Mouse (Mus musculus) CH12.LX (cell line): ENCODE data around the gene Inpp4b. TPM values are rescaled to one million over a fixed set of nuclear protein-coding genes. Genes with fewer than 3 reads are reported as not detected.

Source experiments
- DNase-seq: peaks from one replicate; pipeline ENCODE4 v3.0.0-alpha.2; 2013; ENCODE audit errors: extremely low read depth
- H3K27ac ChIP-seq: 2 replicates; pipeline ENCODE4 v1.5.1; 2012; ENCODE audit warnings: low read depth, mild to moderate bottlenecking, control low read depth, moderate library complexity; ENCODE audit not compliant: insufficient read depth
- H3K27me3 ChIP-seq: replicated peaks from 2 replicates; pipeline ENCODE3; 2012; ENCODE audit warnings: inconsistent platforms
- H3K36me3 ChIP-seq, 2 experiments: replicated peaks in 1 of 2; 2 replicates each; pipeline versions ENCODE3 to v1.6.1; 2012; ENCODE audit warnings: inconsistent platforms in 1 of 2, low read length in 1 of 2, mild to moderate bottlenecking in 1 of 2, mixed read lengths in 1 of 2, moderate library complexity in 1 of 2; ENCODE audit not compliant: control insufficient read depth in 1 of 2, insufficient read depth in 1 of 2
- H3K4me1 ChIP-seq, 2 experiments: 2 replicates each; pipeline ENCODE4 v1.6.1; 2012; ENCODE audit warnings: inconsistent platforms in 1 of 2, moderate library complexity in 1 of 2; ENCODE audit not compliant: insufficient read depth in 2 of 2, control insufficient read depth in 1 of 2
- H3K4me2 ChIP-seq: 2 replicates; pipeline ENCODE4 v1.6.1; 2012; ENCODE audit warnings: low read depth, mild to moderate bottlenecking, control low read depth; ENCODE audit not compliant: poor library complexity, insufficient read depth, severe bottlenecking
- H3K4me3 ChIP-seq, 3 experiments: fragments of 150-350 bp in 1 of 3; sonication (generic) in 1 of 3; replicated peaks in 1 of 3; 2 replicates each; pipeline versions ENCODE3 to v1.5.1; 2011 to 2012; ENCODE audit warnings: low read depth in 2 of 3, low read length in 2 of 3, mild to moderate bottlenecking in 2 of 3, moderate library complexity in 2 of 3, control low read depth in 1 of 3, improper control_type of control experiment in 1 of 3, inconsistent platforms in 1 of 3, mixed read lengths in 1 of 3; ENCODE audit not compliant: poor library complexity in 1 of 3
- H3K79me2 ChIP-seq: replicated peaks from 2 replicates; pipeline ENCODE4 v1.6.1; 2012; ENCODE audit warnings: mild to moderate bottlenecking, moderate library complexity; ENCODE audit not compliant: control insufficient read depth, poor library complexity, insufficient read depth, severe bottlenecking; ENCODE audit errors: extremely low read depth
- H3K9ac ChIP-seq: 2 replicates; pipeline ENCODE4 v1.6.1; 2012; ENCODE audit warnings: low read depth, mild to moderate bottlenecking, control low read depth, moderate library complexity; ENCODE audit not compliant: insufficient read depth
- H3K9me3 ChIP-seq: replicated peaks from 2 replicates; pipeline ENCODE3; 2012; ENCODE audit warnings: low read length, inconsistent platforms, mixed read lengths
- BHLHE40 ChIP-seq: IDR thresholded peaks from 2 replicates; pipeline ENCODE4 v1.6.1; 2011; ENCODE audit warnings: mild to moderate bottlenecking, low read depth, low read length, improper control_type of control experiment
- CHD1 ChIP-seq: IDR thresholded peaks from 2 replicates; pipeline ENCODE4 v1.6.1; 2012; ENCODE audit warnings: low read depth, low read length, improper control_type of control experiment, inconsistent platforms
- CHD2 ChIP-seq: IDR thresholded peaks from 2 replicates; pipeline ENCODE4 v1.6.1; 2011; ENCODE audit warnings: low read length, improper control_type of control experiment
- E2F4 ChIP-seq: IDR thresholded peaks from 2 replicates; pipeline ENCODE4 v1.6.1; 2011; ENCODE audit warnings: low read depth, low read length, improper control_type of control experiment; ENCODE audit not compliant: insufficient replicate concordance
- ELF1 ChIP-seq: IDR thresholded peaks from 2 replicates; pipeline ENCODE4 v1.6.1; 2014; ENCODE audit warnings: low read depth, mild to moderate bottlenecking, inconsistent platforms, low read length, improper control_type of control experiment
- EP300 ChIP-seq: IDR thresholded peaks from 2 replicates; pipeline ENCODE4 v1.6.1; 2011; ENCODE audit warnings: low read length, improper control_type of control experiment
- ETS1 ChIP-seq: conservative IDR thresholded peaks from 2 replicates; pipeline ENCODE4 v1.6.1; 2012; ENCODE audit warnings: low read depth, mild to moderate bottlenecking, inconsistent platforms, low read length, improper control_type of control experiment, moderate library complexity
- IRF4 ChIP-seq: IDR thresholded peaks from 2 replicates; pipeline ENCODE4 v1.6.1; 2014; ENCODE audit warnings: low read depth, mild to moderate bottlenecking, inconsistent platforms, low read length, improper control_type of control experiment
- JUN ChIP-seq: IDR thresholded peaks from 2 replicates; pipeline ENCODE4 v1.6.1; 2011; ENCODE audit warnings: low read depth, mild to moderate bottlenecking, low read length, improper control_type of control experiment, moderate library complexity; ENCODE audit not compliant: insufficient read depth
- JUND ChIP-seq: conservative IDR thresholded peaks from 2 replicates; pipeline ENCODE4 v1.6.1; 2011; ENCODE audit warnings: low read depth, low read length, improper control_type of control experiment
- KAT2A ChIP-seq: IDR thresholded peaks from 2 replicates; pipeline ENCODE4 v1.6.1; 2012; ENCODE audit warnings: low read length, improper control_type of control experiment, inconsistent platforms; ENCODE audit not compliant: insufficient replicate concordance
- MAFK ChIP-seq: IDR thresholded peaks from 2 replicates; pipeline ENCODE4 v1.6.1; 2011; ENCODE audit warnings: low read length, improper control_type of control experiment; ENCODE audit not compliant: insufficient replicate concordance
- MAX ChIP-seq: IDR thresholded peaks from 2 replicates; pipeline ENCODE4 v1.6.1; 2011; ENCODE audit warnings: low read length, improper control_type of control experiment
- MEF2A ChIP-seq: IDR thresholded peaks from 2 replicates; pipeline ENCODE4 v1.6.1; 2014; ENCODE audit warnings: low read depth, mild to moderate bottlenecking, inconsistent platforms, low read length, improper control_type of control experiment, borderline replicate concordance
- MXI1 ChIP-seq: IDR thresholded peaks from 2 replicates; pipeline ENCODE4 v1.6.1; 2011; ENCODE audit warnings: mild to moderate bottlenecking, low read depth, low read length, improper control_type of control experiment
- MYC ChIP-seq: IDR thresholded peaks from 2 replicates; pipeline ENCODE4 v1.6.1; 2011; ENCODE audit warnings: low read depth, mild to moderate bottlenecking, improper control_type of control experiment, low read length
- NRF1 ChIP-seq: IDR thresholded peaks from 2 replicates; pipeline ENCODE4 v1.6.1; 2014; ENCODE audit warnings: low read depth, mild to moderate bottlenecking, inconsistent platforms, low read length, improper control_type of control experiment, moderate library complexity
- PAX5 ChIP-seq: IDR thresholded peaks from 2 replicates; pipeline ENCODE4 v1.6.1; 2012; ENCODE audit warnings: low read length, inconsistent platforms, mixed read lengths
- RAD21 ChIP-seq: IDR thresholded peaks from 2 replicates; pipeline ENCODE4 v1.6.1; 2011; ENCODE audit warnings: low read depth, mild to moderate bottlenecking, low read length, improper control_type of control experiment, moderate library complexity
- RCOR1 ChIP-seq: conservative IDR thresholded peaks from 2 replicates; pipeline ENCODE4 v1.6.1; 2012; ENCODE audit warnings: low read depth, mild to moderate bottlenecking, inconsistent platforms, low read length, improper control_type of control experiment
- SIN3A ChIP-seq: IDR thresholded peaks from 2 replicates; pipeline ENCODE4 v1.6.1; 2012; ENCODE audit warnings: low read length, improper control_type of control experiment, inconsistent platforms
- SMC3 ChIP-seq: IDR thresholded peaks from 2 replicates; pipeline ENCODE4 v1.6.1; 2011; ENCODE audit warnings: low read depth, low read length, improper control_type of control experiment
- TCF12 ChIP-seq: IDR thresholded peaks from 2 replicates; pipeline ENCODE4 v1.6.1; 2014; ENCODE audit warnings: low read depth, mild to moderate bottlenecking, inconsistent platforms, low read length, improper control_type of control experiment
- UBTF ChIP-seq: IDR thresholded peaks from 2 replicates; pipeline ENCODE4 v1.6.1; 2012; ENCODE audit warnings: low read depth, mild to moderate bottlenecking, inconsistent platforms, low read length, improper control_type of control experiment, moderate library complexity
- USF2 ChIP-seq: conservative IDR thresholded peaks from 2 replicates; pipeline ENCODE4 v1.6.1; 2011; ENCODE audit warnings: low read depth, low read length, improper control_type of control experiment
- ZMIZ1 ChIP-seq: IDR thresholded peaks from 2 replicates; pipeline ENCODE4 v1.6.1; 2012; ENCODE audit warnings: low read depth, mild to moderate bottlenecking, inconsistent platforms, low read length, improper control_type of control experiment
- ZNF384 ChIP-seq: IDR thresholded peaks from 2 replicates; pipeline ENCODE4 v1.6.1; 2012; ENCODE audit warnings: low read depth, low read length, improper control_type of control experiment, inconsistent platforms
- dilution Hi-C: fragments of 300-500 bp; cut with MboI; formaldehyde crosslinking; loops from 2 replicates; pipeline ENCODE4 v1.14.3; 2020; ENCODE audit warnings: low sequenced_read_pairs; ENCODE audit not compliant: extremely low pct_unique_long_range_greater_than_20kb, extremely low pct_ligation_motif_present
- in situ Hi-C: fragments of 300-500 bp; cut with MboI; formaldehyde crosslinking; loops from 3 replicates; pipeline ENCODE4 v1.14.3; 2019; ENCODE audit warnings: low sequenced_read_pairs, low pct_ligation_motif_present, low pct_unique_long_range_greater_than_20kb, mixed read lengths
- polyA plus RNA-seq: library from polyadenylated mRNA; unstranded; fragments of >175 nt; gene quantifications from 2 replicates; pipeline ENCODE4 v1.2.1, GENCODE M21; 2012; ENCODE audit warnings: low read depth; ENCODE audit not compliant: insufficient read length
- total RNA-seq, 2 experiments: library from RNA; depleted of rRNA; stranded (reverse); fragments of 300-350 nt in 1 of 2; fragments of >200 nt in 1 of 2; gene quantifications; 2 replicates each; pipeline ENCODE4 v1.2.3; 2012 to 2014

Inpp4b gene
- total and polyA plus RNA-seq, 3 experiments: 3.0 to 4.9 (median 3.4) TPM

GRCm38 (mm10) chr8:81443957-81444356 lies 101.6 kb downstream of the Inpp4b start:
- dilution Hi-C loops: no loop called here
- Histone ChIP-seq H3K27me3 (no peaks in the 10 kb centered on the region), H3K27ac (no peak overlapping the region), H3K9ac (no peak overlapping the region), H3K9me3 (no peaks in the 10 kb centered on the region), H3K4me3 (no peak overlapping the region), H3K79me2 (no peaks in the 10 kb centered on the region), H3K36me3 (no peaks in the 10 kb centered on the region), H3K4me2 (no peak overlapping the region), H3K4me1 (peaks cover 1 to 2% of the 10 kb centered on the region in 2 experiments; a peak in 2 of 4 replicates)
- no peak for TF ChIP-seq USF2
- TF ChIP-seq ETS1: no peak
- TF ChIP-seq MXI1: no peak
- TF ChIP-seq MAX: no peak
- TF ChIP-seq ELF1: no peak
- TF ChIP-seq RAD21: no peak
- TF ChIP-seq E2F4: no peak
- no peak for TF ChIP-seq NRF1
- TF ChIP-seq MEF2A: no peak
- TF ChIP-seq PAX5: no peak
- no peak for TF ChIP-seq CHD2
- TF ChIP-seq SIN3A: no peak
- TF ChIP-seq MYC: no peak
- TF ChIP-seq IRF4: no peak
- TF ChIP-seq BHLHE40: no peak
- no peak for TF ChIP-seq JUND
- TF ChIP-seq RCOR1: no peak
- TF ChIP-seq MAFK: no peak
- no peak for TF ChIP-seq UBTF
- DNase-seq: no peak
- in situ Hi-C loops: no loop called here

DNA sequence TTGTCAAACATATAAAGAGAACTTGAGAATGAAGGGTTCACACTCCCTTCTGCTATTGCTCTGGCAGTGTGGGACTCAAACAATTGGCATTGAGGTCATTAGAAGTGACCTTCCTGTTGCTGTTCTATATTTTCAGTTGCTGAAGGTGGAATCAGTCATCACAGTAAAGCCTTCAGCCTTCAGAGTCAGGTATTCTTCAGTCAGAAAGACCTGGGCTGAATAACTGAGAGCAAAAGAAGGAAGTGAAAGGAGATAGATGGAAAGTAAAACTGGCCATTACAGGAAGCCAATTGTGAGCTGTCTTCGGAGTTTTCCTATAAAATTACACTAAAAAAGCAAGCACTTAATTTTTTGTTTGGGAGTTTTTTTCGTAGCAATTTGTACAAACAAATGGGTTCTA lies 107.4 kb downstream of the Inpp4b start:
- H3K79me2 ChIP-seq: no peaks in the 10 kb centered on the region
- H3K4me2 ChIP-seq: peak overlapping the region; percentile 81
- peak; percentile 68 for DNase-seq
- H3K27me3 ChIP-seq: no peaks in the 10 kb centered on the region
- H3K4me1 ChIP-seq: peaks cover 9 to 20% of the 10 kb centered on the region in 2 experiments
- H3K36me3 ChIP-seq: no peaks in the 10 kb centered on the region
- in situ Hi-C loops: no loop called here
- H3K9me3 ChIP-seq: no peaks in the 10 kb centered on the region
- 0 out of 2 replicates have a peak, but pooled peaks have one; percentile 8 for TF ChIP-seq CHD1
- TF ChIP-seq MAFK: 0 out of 2 replicates have a peak, but pooled peaks have one; percentile 27
- TF ChIP-seq JUND: peak; percentile 17; the same call in 1 of the 2 replicates
- peak; percentile 47; the same call in 1 of the 2 replicates for TF ChIP-seq ETS1
- TF ChIP-seq MAX: peak; percentile 21; the same call in 1 of the 2 replicates
- TF ChIP-seq KAT2A: no peak
- no peak for TF ChIP-seq PAX5
- peak; percentile 58; the same call in 1 of the 2 replicates for TF ChIP-seq JUN
- peak; percentile 75 for TF ChIP-seq RCOR1
- TF ChIP-seq BHLHE40: peak; percentile 34; the same call in 1 of the 2 replicates
- no peak for TF ChIP-seq TCF12
- TF ChIP-seq MYC: 0 out of 2 replicates have a peak, but pooled peaks have one; percentile 39
- TF ChIP-seq MEF2A: peak; percentile 61; the same call in 1 of the 2 replicates
- TF ChIP-seq EP300: peak; percentile 99
- peak; percentile 57 for TF ChIP-seq ELF1
- peak; percentile 34; the same call in 1 of the 2 replicates for TF ChIP-seq CHD2
- TF ChIP-seq IRF4: peak; percentile 98
- TF ChIP-seq ZMIZ1: no peak
- TF ChIP-seq SIN3A: 0 out of 2 replicates have a peak, but pooled peaks have one; percentile 22
- TF ChIP-seq MXI1: no peak
- no peak for TF ChIP-seq SMC3
- TF ChIP-seq ZNF384: 0 out of 2 replicates have a peak, but pooled peaks have one; percentile 20
- TF ChIP-seq, all 38 proteins: peak for 16
- Histone ChIP-seq H3K4me3 (no peak overlapping the region), H3K9ac (no peak overlapping the region), H3K27ac (peak overlapping the region; percentile 57; the same call in 1 of the 2 replicates)
- dilution Hi-C loops: no loop called here
